Mouse (Mus musculus) megakaryocyte progenitor cell, adult 5-6 weeks (primary cell): Measurements from ENCODE around the gene Pax7. TPM values are rescaled to one million over a fixed set of nuclear protein-coding genes. Genes with fewer than 3 reads are reported as not detected.
A peak's percentile ranks its signal among the peaks of the same experiment; 100 is the strongest.

Source experiments
- ATAC-seq: replicated peaks from 2 replicates; pipeline ENCODE4 v1.8.0; 2016; ENCODE audit warnings: mild to moderate bottlenecking, moderate TSS enrichment, inconsistent platforms; ENCODE audit not compliant: poor library complexity
- total RNA-seq, 2 experiments: library from RNA; stranded (forward) in 1 of 2; stranded (reverse) in 1 of 2; fragments of 157-497, 149-512 nt in 1 of 2; fragments of 200-1000 nt in 1 of 2; gene quantifications; 2 replicates each; pipeline versions ENCODE4 v1.2.3 to v1.2.4; 2015 to 2017

Pax7 gene
- total RNA-seq, 2 experiments from 2014 or later: not detected

DNA sequence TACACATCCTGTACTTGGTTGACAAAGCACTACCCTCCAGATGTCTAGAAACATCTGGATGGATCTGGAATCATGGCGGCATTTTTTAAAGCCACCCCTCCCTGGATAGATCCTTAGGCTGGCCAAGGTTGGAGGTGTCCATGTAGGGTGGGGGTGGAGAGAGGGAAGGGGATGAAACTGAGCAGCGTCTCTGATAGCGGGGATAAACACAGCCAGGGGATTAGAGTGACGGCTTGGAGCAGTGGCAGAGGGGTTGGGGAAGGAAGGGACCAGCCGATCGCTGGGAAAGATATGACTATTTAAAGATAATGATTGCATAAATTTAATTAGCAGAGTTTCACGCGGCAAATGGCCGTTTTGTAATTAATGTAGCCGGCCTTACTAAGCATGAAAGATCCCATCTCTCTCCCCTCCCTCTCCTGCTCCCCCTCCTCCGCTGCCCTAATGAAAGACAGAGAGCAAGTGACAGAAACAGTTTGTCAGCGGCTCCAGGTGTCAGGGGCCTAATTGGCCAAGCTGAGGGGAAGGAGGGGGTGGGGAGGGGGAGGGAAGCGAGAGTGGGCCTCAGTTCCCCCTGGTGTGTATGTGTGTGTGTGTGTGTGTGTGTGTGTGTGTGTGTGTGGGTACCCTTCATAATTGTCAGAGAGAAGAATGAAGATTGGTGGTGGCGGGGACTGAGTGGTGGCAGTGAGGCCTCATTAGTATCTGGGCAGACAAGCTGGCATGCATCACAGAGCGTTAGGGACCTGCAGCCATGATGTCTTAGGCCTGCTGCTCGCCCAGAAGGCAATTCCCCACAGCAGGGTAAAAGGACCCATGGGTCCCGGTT is 74.6 kb downstream of the Pax7 start:
- no peak for ATAC-seq

DNA sequence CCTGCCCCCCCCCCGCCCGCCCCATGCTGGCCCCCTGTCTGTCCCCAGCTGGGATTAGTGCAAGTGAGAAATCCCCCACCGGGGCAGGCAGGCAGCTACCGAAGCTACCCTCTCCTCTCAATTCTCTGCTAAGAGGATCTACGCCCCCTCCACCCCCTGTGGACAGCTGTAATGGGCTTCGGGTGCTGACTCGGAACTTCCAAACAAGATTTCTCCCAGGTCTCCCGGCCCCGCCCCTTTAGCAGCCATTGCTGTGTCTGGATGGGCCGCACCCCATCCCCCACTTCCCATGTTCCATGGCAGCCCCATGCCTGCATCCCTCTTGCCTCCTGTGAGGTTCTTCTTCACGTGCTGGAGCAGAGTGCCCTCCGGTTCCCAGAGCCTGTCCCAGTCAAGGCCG is 76.4 kb downstream of the Pax7 start:
- ATAC-seq: no peak

DNA sequence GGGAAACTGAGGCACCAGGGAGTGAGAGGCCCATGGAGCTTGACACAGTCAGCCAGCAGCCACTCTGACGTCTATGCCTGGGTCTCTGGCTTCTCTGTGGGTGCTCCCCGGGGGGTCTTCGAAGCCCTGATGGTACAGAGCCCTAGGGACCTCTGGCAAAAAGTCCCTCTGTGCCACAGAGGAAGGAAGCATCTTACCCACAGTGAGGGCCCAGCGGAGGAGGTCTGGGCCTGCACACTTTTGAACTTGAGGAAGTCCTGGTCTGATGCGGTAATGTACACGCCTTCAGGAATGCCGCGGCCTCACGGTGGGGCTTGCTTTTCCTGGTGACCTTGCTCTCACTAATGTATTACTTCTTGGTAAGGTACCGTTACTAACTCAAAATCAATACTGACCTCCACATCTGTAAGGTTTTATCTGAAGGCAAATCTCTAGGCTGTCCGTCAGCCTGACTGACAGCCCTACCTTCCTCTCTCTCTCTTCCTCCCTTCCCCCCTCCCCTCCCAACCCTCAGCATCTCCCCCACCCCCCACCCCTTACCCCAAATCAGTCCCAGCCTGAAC is 79.1 kb downstream of the Pax7 start:
- ATAC-seq: peak; percentile 39; the same call in 1 of the 2 replicates

DNA sequence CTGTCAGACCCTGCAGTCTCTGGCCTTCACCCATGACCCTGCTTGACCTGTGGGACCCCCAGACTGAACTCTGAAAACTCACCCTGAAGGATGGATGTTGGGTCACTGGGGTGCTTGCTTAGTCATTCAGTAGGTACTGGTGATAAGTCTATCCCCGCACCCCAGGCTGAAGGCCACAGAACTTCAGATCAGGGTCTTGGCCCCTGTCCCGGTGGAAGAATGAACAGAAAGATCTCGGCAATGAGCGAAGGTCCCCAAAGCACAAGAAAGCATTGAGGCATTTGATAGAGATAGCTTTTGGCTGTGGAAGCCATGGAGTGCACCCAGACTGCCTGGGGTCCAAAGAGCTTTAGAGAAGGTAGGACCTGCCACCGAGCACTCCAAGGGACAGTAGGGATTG is 82.4 kb downstream of the Pax7 start:
- no peak for ATAC-seq

DNA sequence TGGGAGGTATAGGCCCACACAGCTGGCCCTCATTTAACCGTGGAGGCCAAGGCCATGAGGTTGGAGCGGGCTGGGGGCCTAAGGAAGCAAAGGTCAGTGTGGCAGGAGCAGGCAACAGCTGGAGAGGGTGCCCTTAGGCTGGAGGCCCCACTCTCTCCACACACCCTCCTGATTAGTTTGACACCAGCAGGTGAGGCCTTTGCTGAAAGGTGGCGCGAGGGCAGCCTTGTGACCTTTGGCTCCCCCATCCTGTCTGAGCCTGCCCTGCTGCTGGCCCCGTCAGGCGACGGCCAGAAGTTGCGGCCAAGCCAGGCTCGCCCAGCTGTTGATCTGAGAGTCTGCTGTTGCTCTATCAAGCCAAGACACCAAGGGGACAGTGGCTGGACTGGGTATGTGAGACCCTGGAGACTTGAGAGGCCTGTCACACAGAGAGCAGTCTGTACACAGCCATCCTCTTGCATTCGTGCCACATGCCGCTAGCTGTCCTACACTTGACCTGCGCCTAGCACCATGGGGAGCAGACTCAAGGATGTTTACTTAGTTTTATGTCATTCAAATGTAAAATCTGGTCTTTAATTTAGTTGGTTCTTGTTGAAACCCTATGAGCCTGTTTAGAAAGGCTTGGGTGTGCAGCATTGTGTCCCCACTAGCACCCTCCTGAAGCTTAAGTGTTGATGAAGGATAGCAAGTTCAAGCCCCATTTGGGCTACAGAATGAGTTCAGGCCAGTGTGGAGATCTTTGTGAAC is 86.0 kb downstream of the Pax7 start:
- ATAC-seq: no peak

DNA sequence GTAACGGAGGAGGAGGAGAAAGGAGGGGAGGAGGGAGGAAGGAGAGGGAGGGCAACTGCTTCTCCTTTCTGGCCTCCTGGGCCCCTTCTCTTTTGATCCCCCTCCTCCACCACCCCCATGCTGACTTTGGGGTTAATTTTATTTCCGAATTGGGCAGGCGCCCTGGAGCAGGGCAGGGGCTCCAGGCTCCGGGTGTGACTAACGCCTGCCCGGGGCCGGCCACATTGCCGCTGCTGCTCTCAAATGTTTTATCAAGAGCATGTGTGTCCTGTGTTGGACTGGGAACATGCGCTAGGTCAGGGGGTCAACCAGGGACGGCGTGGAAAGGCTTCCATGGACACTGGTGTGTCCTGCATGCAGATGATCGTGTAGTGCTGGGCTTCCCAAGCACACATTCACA is 87.2 kb downstream of the Pax7 start:
- no peak for ATAC-seq

DNA sequence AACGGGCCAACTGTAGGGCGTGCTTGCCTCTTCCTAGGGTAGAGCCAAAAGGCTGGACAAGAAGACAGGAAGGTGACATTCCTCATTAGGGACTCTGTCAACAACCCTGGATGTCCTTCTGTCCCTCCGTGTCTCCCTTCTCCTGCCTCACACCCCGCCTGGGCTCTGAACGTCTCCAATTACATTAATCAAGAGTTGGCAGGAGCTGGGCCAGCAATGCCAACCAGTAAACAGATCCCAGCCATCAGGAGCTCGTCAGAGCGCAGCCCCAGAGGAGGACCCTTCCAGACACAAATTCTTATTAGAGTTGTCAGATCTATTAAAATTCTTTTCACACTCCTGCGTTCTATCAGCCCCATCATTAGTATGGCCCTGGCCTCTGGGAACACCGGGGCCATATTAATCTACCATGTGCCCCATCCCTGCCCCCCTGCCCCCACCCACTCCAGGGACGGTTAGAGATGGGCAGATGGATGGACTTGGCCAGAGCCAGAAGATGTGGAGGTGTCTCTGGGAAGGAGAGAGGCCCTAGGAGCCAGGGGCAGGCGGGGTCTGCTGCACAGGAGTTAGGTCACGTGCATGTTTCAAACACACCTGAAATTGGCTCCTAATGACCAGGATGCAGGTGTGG is 88.4 kb downstream of the Pax7 start:
- no peak for ATAC-seq

DNA sequence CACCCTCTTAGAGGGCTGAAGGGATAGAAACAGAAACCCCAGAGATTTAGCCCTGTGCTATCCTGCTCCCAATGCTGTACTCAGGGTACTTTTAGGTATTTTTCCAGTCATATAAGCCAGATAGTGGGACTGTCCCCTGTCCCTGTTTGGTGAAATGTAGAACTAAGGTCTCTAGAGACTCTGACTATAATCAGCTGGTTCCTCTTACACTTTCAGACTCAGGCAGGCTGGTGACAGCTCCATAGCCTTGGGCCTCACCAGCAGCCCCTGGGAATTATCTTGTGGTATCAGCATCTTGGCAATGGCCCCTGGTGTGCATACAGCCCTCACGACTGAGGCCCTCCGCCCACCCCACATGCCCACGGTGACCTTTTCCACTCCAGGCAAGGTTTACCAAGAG is 89.7 kb downstream of the Pax7 start:
- ATAC-seq: no peak

DNA sequence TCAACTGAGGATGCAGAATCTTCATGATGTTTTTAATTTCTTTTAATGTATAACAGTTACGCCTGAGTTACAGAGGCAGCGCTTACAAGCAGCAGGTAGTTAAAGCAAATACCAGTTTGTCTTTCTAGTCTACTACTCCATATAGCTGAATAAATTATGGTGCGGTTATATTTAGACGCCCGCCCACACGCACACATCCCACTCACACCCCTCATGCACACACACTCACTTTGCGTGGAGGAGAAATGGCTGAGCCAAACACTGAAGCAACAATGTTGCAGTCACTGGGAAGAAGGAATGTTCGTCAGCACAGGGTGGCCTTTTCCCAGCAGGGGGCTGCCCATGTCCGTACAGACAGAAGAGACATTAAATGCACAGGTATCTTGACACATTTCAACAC is 96.3 kb downstream of the Pax7 start:
- no peak for ATAC-seq

DNA sequence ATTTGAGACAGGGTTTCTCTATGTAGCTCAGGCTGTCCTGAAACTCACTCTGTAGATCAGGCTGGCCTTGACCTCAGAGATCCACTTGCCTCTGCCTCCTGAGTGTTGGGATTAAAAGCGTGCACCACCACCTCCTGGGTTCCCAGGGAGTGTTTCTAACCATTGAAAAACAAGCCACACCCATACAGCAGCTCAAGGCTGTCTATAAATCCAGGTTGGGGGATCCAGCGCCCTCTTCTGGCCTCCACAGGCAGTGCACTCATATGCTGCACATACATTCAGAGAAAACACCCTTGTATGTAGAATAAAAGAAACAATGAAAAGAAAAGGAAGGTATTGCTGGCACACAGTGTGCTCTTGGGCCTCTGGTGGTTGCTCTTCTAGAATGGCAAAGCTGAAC is 106.2 kb downstream of the Pax7 start:
- ATAC-seq: no peak

DNA sequence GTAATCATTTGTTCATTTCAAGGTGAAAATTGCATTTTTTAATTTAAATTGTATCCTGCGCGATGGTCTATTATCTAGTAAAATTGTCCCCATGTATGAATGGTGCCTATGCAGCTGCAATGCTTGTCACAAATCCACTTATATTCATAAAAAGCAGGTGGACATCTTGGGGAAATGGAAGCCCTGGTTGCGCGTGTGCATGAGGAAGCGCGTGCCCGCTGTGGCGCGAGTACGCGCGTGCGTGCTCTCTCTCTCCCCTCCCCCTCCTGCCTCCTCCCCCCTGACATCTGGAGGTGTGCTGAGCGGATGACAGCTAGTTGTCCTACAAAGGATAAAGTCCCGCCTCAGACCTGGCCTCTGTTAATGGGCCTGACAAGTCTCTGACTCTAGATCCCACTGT is 107.9 kb downstream of the Pax7 start:
- ATAC-seq: no peak

DNA sequence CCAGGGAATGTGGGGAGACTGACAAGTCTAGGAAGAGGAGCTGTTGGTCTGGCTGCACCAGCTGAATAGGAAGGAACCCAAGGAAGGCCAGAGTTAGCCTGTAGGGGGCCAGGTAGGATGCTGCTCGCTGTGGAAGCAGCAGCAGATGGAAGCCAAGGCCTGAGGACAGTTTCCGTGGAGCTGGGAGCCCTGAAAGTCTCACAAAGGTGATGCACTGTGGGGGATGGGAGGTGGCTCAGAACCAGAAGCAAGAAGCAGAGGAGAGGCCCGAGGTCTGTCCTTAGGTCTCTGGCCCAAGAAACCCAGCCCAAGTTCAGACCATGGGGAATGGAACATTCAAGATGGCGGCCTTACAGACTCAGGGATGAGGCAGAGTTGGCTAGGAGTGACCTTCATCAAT is 109.0 kb downstream of the Pax7 start:
- ATAC-seq: no peak

DNA sequence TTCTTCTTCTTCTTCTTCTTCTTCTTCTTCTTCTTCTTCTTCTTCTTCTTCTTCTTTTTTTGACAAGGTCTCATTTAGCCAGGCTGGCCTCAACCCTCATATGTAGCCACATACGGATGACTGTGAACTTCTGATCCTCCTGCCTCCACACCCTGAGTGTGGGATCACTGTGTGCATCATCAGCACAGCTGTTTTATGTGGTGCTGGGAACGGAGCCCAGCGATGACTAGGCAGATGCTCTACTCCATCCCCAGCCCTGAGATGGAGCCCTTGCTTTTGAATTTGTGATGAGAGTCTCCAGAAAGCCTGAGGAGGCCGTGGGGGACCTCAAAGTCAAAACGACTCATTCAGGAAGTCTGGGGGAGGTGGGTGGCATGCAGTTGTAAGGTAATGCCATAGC is 114.3 kb downstream of the Pax7 start:
- no peak for ATAC-seq

DNA sequence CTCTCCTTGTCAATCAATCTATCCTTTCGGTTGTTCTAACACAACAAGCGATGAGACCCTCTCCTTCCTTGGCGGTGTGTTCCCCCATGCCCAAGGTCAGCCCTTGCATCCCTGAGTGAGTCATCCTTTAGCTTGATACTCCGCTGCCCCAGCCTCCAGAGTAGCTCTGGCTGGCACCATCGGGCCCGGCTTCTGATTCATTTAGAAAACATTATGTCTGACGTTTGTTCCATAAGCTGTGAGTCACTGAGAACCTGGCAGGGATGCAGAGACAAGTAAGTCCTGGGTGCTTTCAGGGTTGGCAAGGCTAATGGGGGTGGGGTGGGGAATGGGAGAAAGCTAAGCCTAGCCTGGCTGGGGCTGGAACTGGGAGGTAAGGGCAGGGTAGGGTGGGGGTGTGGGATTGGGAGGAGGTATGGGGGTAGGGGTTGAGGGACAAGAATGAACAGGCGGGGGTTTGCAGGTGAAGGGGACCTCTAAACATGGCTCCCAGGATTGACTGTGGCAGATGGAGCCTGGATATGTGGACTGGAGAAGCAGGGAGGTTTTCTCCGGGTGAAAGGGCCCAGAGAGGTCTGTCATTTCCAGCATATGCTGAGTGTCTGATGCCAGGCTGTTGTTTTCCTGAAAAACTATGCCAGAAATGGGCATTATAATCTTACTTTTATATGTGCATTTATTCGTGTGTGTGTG is 116.7 kb downstream of the Pax7 start:
- ATAC-seq: no peak

DNA sequence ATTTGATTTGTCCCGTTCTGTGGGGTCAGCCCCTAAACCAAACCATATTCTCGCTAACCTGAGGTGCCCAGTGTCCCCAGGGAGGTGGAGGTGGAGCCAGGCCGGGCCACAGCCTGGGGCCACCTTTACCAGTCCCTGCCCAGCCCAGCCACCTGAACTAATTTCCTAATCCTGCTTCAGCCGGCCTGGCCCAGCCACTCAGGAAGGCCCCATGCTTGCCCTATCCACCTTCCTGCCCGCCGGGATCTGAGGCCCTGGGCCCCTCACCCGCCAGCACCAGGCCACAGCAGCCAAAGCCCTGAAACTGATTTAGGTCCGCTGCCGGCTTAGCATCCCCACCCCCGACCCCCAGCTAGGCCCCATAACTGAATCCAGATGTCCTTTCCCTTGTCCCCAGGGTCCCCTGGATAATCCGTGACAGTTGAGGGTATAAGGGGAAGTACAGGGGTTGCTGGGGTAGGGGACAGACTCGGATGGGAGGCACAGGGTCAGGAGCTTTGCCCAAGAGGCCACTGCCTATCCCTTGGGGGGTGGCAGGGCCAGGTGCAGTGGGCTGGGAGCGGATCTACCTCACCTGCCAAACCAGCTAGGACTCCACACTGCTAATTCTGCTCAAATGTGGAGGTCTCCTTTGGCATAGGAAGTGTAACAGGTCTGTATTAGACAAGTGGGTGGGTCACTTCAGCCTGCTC is 117.9 kb downstream of the Pax7 start:
- ATAC-seq: no peak

DNA sequence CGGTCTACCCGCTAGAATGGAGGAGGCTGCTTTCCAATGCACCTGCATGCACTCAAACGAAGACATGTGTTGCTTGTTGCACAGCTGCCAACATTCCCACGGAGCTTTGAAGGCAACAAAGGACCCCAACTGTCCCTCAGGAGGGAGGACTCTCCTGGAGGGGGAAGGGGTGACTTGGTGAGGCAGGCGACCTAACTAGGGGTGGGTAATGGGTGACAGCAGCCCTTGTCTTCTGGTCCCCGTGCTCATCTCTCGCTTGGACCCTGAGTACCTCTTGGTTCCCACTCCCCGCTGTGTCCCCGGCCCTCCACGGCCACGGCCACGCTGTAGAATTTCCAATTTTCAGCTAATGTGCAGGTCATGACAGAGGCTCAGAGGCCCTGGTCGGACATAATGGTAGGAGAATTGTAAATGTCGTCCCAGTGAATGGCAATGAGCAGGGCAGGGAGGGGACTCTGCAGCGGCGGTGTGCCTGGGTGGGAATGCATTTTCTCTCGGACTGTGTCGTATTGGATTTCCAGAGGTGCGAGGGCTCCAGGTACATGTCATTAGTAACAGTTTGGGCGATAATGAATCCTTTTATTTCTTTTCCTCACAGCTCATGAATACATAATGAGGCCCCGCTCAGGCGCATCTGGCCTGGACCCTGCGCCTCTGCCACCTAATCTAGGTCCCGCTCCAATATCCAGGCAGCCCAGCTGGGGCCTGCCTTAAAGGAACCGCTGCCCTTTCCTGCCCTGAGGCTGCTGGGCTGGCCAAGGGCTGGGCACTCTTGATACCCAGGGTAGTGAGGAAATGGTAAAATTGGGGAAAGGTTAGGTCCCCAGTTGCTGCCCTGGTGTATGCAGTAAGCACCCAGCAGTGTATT is 122.6 kb downstream of the Pax7 start:
- ATAC-seq: no peak

DNA sequence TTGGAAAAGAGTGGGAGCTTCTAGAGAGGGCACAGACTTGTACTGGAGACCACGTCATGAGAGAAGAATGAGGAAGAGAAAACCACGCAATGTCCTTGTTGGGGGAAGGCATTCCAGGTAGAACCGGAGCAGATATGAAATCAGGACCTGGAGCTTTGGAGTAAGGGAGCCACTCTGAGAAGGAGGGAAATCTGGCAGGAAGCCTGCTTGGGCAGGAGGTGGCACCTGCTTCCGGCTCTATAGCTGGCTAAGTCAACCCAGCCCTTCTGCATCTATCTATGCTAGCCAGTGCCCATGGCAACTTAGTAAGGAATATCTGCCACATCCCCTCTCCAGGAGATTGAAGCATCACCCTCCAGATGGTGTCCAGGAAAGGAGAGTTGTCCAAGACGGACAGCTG is 127.3 kb downstream of the Pax7 start:
- no peak for ATAC-seq

DNA sequence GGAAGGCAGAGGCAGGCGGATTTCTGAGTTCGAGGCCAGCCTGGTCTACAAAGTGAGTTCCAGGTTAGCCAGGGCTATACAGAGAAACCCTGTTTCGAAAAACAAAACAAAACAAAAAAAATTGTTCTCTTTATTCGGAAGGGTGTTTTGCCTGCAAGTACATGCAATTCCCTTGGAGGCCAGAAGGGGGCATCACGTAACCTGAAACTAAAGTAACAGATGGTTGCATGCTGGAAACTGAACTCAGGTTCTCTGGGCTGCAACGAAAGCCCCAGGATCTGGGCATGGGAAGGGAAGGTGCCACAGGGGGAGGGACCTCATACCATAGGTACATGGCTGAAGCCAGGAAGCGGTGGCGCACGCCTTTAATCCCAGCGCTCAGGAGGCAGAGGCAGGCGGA is 129.9 kb downstream of the Pax7 start:
- ATAC-seq: no peak

DNA sequence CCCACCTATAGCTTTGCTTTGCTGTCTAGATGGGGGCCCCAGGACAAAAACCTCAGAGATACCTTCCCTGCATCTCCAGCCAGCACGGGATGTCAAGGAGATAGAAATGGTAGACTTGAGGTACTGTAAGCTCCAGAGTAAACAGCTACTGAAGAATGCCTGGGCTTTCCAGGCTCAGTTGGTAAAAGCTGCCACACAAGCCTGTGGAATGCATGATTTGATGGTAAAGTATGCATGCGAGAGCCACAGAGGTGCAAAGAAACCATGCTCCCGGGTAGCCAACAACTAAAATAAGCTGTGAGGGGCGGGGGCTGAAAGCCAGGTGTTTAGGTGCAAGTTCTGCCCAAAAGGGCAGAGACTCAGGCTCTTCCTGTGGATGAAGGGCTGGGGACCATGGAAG is 130.4 kb downstream of the Pax7 start:
- ATAC-seq: no peak

DNA sequence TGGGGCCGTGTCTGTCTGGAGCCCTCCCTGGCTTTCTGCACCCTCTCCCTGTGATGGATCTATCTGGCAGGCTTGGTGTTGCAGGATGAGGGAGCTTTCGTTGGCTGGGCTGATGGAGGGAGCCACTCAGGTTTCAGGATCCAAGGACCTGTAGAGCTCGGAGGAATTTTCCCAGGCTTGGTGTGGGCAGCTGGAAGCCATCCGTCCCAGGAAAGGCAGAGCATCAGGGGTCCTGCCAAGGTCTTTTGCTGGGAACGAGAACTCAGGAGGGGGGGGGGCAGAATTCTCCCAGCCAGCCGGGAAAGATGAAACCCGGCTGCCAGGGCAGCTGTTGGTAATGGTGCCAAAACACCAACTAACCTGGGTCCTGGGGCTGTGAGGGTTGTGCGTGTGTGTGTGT is 134.7 kb downstream of the Pax7 start:
- no peak for ATAC-seq
